Mouse (Mus musculus): ENCODE results near the gene Poll. TPM values are rescaled to one million over a fixed set of nuclear protein-coding genes. Genes with fewer than 3 reads are reported as not detected.

Gene Poll
- polyA plus RNA-seq, 1 experiment from 2014 or later = 16.1 TPM

- no peaks in the 10 kb centered on the region for H3K9me3 ChIP-seq
- H3K9ac ChIP-seq = no peak overlapping the region
- H3K4me3 ChIP-seq = no peak overlapping the region
- H3K4me1 ChIP-seq = peaks cover 6% of the 10 kb centered on the region
- H3K36me3 ChIP-seq = peaks cover 35% of the 10 kb centered on the region
- no peak overlapping the region for H3K27ac ChIP-seq
- H3K4me2 ChIP-seq (replicated peaks) = no peak overlapping the region
- 95% methylated on average over 6 of the region's 6 CpGs for WGBS
- ATAC-seq (ENCODE audit: low FRiP score, low read depth) = no peak
- no peaks in the 10 kb centered on the region for H3K27me3 ChIP-seq
Measured at GRCm38 (mm10) chr19:45589761-45590160, 29.4 kb upstream of the Poll start.

- H3K4me2 ChIP-seq (replicated peaks) = no peak overlapping the region
- no peak for ATAC-seq (ENCODE audit: low FRiP score, low read depth)
- 73% methylated on average over 6 of the region's 6 CpGs for WGBS
Measured at GRCm38 (mm10) chr19:45587509-45588292, 27.4 kb upstream of the Poll start.

GRCm38 (mm10) chr19:45586850-45587249 lies 26.5 kb upstream of the Poll start:
- Histone ChIP-seq H3K9me3 (no peaks in the 10 kb centered on the region), H3K4me1 (peaks cover 18% of the 10 kb centered on the region), H3K27me3 (no peaks in the 10 kb centered on the region), H3K4me2 (replicated peaks) (no peak overlapping the region), H3K27ac (no peak overlapping the region), H3K4me3 (no peak overlapping the region), H3K9ac (no peak overlapping the region), H3K36me3 (peaks cover 33% of the 10 kb centered on the region)
- 73% methylated on average over 3 of the region's 3 CpGs for WGBS
- no peak for ATAC-seq (ENCODE audit: low FRiP score, low read depth)

More at GRCm38 (mm10) chr19:45587509-45588292, 27.4 kb upstream of the Poll start:
- peaks cover 9% of the 10 kb centered on the region for H3K4me1 ChIP-seq
- H3K36me3 ChIP-seq = peaks cover 41% of the 10 kb centered on the region
- no peak overlapping the region for H3K27ac ChIP-seq
- H3K27me3 ChIP-seq = no peaks in the 10 kb centered on the region
- no peaks in the 10 kb centered on the region for H3K9me3 ChIP-seq
- no peak overlapping the region for H3K9ac ChIP-seq
- H3K4me3 ChIP-seq = no peak overlapping the region

- no peak overlapping the region for H3K27ac ChIP-seq
- 38% methylated on average over 9 of the region's 9 CpGs for WGBS
Measured at GRCm38 (mm10) chr19:45584856-45585620, 24.7 kb upstream of the Poll start.

GRCm38 (mm10) chr19:45583136-45583535 lies 22.8 kb upstream of the Poll start:
- no peak for ATAC-seq (ENCODE audit: low FRiP score, low read depth)
- 85% methylated on average over 6 of the region's 6 CpGs for WGBS
- H3K36me3 ChIP-seq = peaks cover 37% of the 10 kb centered on the region
- H3K27me3 ChIP-seq = no peaks in the 10 kb centered on the region
- no peak overlapping the region for H3K27ac ChIP-seq
- no peak overlapping the region for H3K4me3 ChIP-seq
- H3K4me2 ChIP-seq (replicated peaks) = no peak overlapping the region
- H3K4me1 ChIP-seq = peaks cover 36% of the 10 kb centered on the region
- H3K9me3 ChIP-seq = no peaks in the 10 kb centered on the region
- H3K9ac ChIP-seq = no peak overlapping the region

More at GRCm38 (mm10) chr19:45584856-45585620, 24.7 kb upstream of the Poll start:
- no peak overlapping the region for H3K4me2 ChIP-seq (replicated peaks)
- peaks cover 28% of the 10 kb centered on the region for H3K4me1 ChIP-seq
- peaks cover 25% of the 10 kb centered on the region for H3K36me3 ChIP-seq
- H3K9ac ChIP-seq = no peak overlapping the region
- H3K27me3 ChIP-seq = no peaks in the 10 kb centered on the region
- no peak for ATAC-seq (ENCODE audit: low FRiP score, low read depth)
- no peak overlapping the region for H3K4me3 ChIP-seq
- no peaks in the 10 kb centered on the region for H3K9me3 ChIP-seq

GRCm38 (mm10) chr19:45582161-45582560 lies 21.8 kb upstream of the Poll start:
- H3K9me3 ChIP-seq = no peaks in the 10 kb centered on the region
- no peak overlapping the region for H3K4me2 ChIP-seq (replicated peaks)
- 20% methylated on average over 8 of the region's 8 CpGs for WGBS
- H3K27me3 ChIP-seq = no peaks in the 10 kb centered on the region
- peaks cover 38% of the 10 kb centered on the region for H3K36me3 ChIP-seq
- H3K27ac ChIP-seq = peak overlapping the region; percentile 65; the same call in 1 of the 2 replicates
- H3K4me1 ChIP-seq = peaks cover 36% of the 10 kb centered on the region
- H3K9ac ChIP-seq = peak overlapping the region; percentile 35; the same call in 1 of the 2 replicates
- no peak for ATAC-seq (ENCODE audit: low FRiP score, low read depth)
- H3K4me3 ChIP-seq = no peak overlapping the region

GRCm38 (mm10) chr19:45581257-45581656 lies 20.9 kb upstream of the Poll start:
- Histone ChIP-seq H3K9me3 (no peaks in the 10 kb centered on the region), H3K9ac (no peak overlapping the region), H3K27me3 (no peaks in the 10 kb centered on the region), H3K36me3 (peaks cover 46% of the 10 kb centered on the region), H3K4me2 (replicated peaks) (no peak overlapping the region), H3K27ac (no peak overlapping the region), H3K4me3 (no peak overlapping the region), H3K4me1 (peaks cover 42% of the 10 kb centered on the region)
- no peak for ATAC-seq (ENCODE audit: low FRiP score, low read depth)
- 61% methylated on average over 3 of the region's 3 CpGs for WGBS

GRCm38 (mm10) chr19:45580235-45580634 lies 19.9 kb upstream of the Poll start:
- Histone ChIP-seq H3K9me3 (no peaks in the 10 kb centered on the region), H3K27ac (no peak overlapping the region), H3K27me3 (no peaks in the 10 kb centered on the region), H3K4me1 (peaks cover 51% of the 10 kb centered on the region), H3K36me3 (peaks cover 46% of the 10 kb centered on the region), H3K9ac (no peak overlapping the region), H3K4me3 (no peak overlapping the region), H3K4me2 (replicated peaks) (no peak overlapping the region; the same call in 1 of the 2 replicates)
- WGBS = 62% methylated on average over 12 of the region's 12 CpGs
- no peak; the same call in 1 of the 2 replicates for ATAC-seq (ENCODE audit: low FRiP score, low read depth)

- Histone ChIP-seq H3K9ac (no peak overlapping the region), H3K4me2 (replicated peaks) (no peak overlapping the region), H3K27ac (no peak overlapping the region), H3K4me3 (no peak overlapping the region), H3K4me1 (peaks cover 52% of the 10 kb centered on the region), H3K9me3 (no peaks in the 10 kb centered on the region), H3K36me3 (peaks cover 46% of the 10 kb centered on the region), H3K27me3 (no peaks in the 10 kb centered on the region)
- 91% methylated on average over 7 of the region's 7 CpGs for WGBS
- no peak for ATAC-seq (ENCODE audit: low FRiP score, low read depth)
Measured at GRCm38 (mm10) chr19:45579416-45579815, 19.1 kb upstream of the Poll start.

- no peak for ATAC-seq (ENCODE audit: low FRiP score, low read depth)
Measured at GRCm38 (mm10) chr19:45578976-45579375, 18.6 kb upstream of the Poll start.

GRCm38 (mm10) chr19:45577141-45577750 lies 16.9 kb upstream of the Poll start:
- Histone ChIP-seq H3K4me1 (peaks cover 61% of the 10 kb centered on the region), H3K9ac (no peak overlapping the region), H3K27ac (no peak overlapping the region), H3K36me3 (peaks cover 45% of the 10 kb centered on the region), H3K4me2 (replicated peaks) (no peak overlapping the region), H3K27me3 (no peaks in the 10 kb centered on the region), H3K9me3 (no peaks in the 10 kb centered on the region), H3K4me3 (no peak overlapping the region)
- 64% methylated on average over 14 of the region's 14 CpGs for WGBS
- no peak for ATAC-seq (ENCODE audit: low FRiP score, low read depth)

More at GRCm38 (mm10) chr19:45578976-45579375, 18.6 kb upstream of the Poll start:
- H3K4me2 ChIP-seq (replicated peaks) = no peak overlapping the region
- no peak overlapping the region for H3K27ac ChIP-seq
- no peaks in the 10 kb centered on the region for H3K9me3 ChIP-seq
- H3K4me3 ChIP-seq = no peak overlapping the region
- WGBS = 90% methylated on average over 12 of the region's 12 CpGs
- H3K27me3 ChIP-seq = no peaks in the 10 kb centered on the region
- no peak overlapping the region for H3K9ac ChIP-seq
- peaks cover 57% of the 10 kb centered on the region for H3K4me1 ChIP-seq
- peaks cover 45% of the 10 kb centered on the region for H3K36me3 ChIP-seq

- Histone ChIP-seq H3K4me3 (no peak overlapping the region), H3K27me3 (no peaks in the 10 kb centered on the region), H3K9me3 (no peaks in the 10 kb centered on the region), H3K36me3 (peaks cover 48% of the 10 kb centered on the region), H3K9ac (0 out of 2 replicates have a peak overlapping the region, but pooled peaks have one; percentile 19), H3K4me2 (replicated peaks) (no peak overlapping the region), H3K4me1 (peaks cover 54% of the 10 kb centered on the region), H3K27ac (no peak overlapping the region)
- no peak for ATAC-seq (ENCODE audit: low FRiP score, low read depth)
- WGBS = 21% methylated on average over 8 of the region's 8 CpGs
Measured at GRCm38 (mm10) chr19:45575632-45576001, 15.3 kb upstream of the Poll start.
